Mouse (Mus musculus) forelimb bud, embryonic 11.5 days (tissue): ENCODE data around the gene Ascl1.

Source experiments
- DNase-seq: peaks from one replicate; pipeline ENCODE4 v3.0.0-alpha.2; 2012; ENCODE audit warnings: low read depth, low spot score

Ascl1 gene

DNA sequence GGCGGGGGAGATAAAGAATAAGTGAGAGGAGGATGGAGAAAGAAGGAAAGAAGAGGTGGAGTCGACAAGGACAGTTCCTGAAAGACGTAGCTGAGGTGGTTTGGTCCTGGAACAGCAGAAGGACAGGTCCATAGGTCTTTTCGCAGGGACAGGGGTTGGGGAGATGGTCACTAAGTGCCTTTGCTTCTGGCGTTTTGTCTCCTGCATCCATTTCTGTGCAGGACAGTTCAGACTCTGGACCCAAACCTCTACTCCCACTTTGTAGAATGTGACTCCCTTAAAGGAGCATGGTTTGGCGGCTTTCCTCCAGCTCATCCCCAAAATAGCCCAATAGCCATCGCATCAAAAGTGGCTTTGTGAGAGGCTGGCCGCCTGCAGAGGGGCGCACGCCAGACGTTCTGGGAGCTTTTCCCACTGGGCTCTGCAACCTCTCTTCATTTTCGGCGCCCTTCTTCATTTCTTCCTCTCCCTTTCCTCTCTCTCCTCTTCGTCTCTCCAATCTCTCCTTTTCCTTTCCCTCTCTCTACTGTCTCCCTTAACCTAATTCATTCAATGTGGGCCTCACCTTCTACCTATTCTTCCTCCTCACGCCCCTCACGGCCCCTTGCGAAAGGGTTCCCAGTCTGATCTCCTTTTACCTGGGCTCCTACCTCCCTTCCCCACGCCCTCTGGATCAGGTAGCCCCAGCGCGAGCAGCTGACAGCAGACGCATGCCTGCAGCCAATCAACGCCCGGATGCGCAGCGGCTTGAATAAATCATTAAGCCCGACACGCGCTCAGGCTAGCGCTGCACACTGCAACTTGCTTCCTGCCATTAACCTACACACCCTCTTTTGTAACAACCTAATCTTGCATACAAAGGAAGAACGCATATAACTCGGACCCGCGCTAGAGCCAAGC is 7.5 kb downstream of the Ascl1 start:
- no peak for DNase-seq

DNA sequence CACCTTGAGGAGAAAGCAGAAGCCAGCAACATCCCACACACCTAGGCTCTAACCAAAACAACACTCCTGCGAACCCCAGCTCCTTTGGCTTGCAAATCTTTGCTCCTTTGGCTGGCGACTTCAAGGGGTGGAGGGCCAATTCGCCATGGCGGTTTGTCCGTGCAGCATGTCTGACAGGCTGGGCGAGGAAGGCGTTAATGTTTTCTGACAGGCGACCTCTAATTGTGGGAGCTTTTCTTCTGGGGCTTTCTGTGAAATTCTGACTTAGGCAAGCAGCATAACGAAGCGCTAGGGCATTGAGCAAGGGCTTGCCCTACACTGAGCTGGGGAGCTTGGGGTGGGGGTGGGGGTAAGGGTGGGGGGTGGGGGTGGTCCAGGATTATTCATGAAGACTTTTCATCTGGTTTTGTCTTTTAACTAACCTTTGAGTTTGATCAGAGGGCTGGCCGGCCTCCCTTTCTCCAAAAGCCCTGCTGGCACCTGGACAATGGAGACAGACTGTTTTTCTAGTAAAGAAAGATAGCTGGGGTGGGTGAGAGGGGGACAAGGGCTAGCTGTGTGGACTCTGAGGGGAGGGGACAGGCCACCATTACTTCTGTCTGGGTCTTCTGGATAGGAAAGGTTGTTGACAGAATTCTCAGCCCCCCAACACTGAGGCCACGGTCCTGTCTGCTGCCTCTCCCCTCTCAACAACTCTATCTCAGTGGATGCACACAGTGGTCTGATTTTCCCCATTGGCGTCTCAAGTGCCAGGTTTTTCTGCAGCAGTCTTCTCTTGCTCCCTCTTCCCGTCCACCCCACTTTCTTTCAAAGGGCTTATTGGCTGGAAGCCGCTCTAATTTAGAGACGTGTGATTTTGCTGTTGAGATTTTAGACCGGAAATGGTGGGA is 8.4 kb downstream of the Ascl1 start:
- DNase-seq = no peak

DNA sequence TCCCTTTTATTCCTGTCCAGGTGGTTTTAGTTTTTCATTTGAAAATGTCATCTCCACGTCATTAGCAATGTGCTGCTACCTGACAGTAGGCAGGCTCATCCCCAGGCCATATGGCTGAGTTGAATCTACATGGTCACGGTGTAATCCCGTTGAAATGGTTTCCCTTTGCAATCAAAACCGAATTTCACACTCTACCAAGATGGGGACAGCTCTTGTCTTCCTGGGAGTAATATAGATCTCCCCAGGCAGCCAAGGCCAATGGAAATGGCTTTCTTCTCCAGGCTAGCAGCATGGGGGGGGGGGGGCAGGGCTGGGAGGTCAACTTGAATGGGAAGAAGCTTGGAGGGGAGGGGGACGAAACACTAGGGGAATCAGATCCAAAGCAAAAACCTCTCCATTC is 15.6 kb downstream of the Ascl1 start:
- no peak for DNase-seq

DNA sequence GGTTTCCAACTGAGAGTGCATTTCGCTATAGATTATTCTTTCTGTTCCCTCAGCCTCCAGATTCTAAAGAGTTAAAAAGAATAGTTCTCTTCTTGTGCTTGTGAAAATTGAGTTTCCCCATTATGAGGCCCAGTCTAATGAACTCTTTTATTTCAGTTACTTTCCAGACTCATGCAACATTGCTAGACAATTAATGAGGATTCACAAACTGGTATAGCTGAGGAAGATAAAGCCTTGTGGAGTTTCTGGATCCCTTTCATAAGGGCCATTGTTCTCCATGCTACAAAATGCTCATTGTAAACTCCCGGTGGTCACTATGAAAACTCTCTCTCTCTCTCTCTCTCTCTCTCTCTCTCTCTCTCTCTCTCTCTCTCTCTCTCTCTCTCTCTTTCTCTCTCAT is 18.5 kb downstream of the Ascl1 start:
- DNase-seq = no peak

GRCm38 (mm10) chr10:87473475-87474131 is 19.9 kb downstream of the Ascl1 start:
- DNase-seq = no peak

- no peak for DNase-seq
Observed at GRCm38 (mm10) chr10:87450777-87451176, 42.7 kb downstream of the Ascl1 start.

DNA sequence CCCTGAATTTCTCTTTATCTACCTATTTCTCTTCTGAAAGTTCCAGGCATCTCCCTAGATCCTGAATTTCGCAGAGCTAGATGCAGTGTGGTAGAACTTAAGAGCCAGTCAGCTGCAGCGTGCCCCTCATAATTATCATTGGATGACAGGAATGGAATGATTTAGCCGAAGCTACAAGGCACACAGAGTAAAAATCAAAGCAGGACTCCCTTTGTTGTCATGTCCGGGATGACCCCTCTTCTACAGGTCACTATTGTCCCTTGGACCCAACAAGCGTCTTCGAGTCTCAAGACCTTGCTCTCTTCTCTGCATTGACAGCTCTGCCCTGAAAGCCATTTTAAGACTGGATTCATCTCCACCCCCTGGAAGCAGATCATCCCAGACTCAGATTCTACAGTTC is 44.1 kb downstream of the Ascl1 start:
- DNase-seq = no peak

GRCm38 (mm10) chr10:87448257-87448656 is 45.2 kb downstream of the Ascl1 start:
- no peak for DNase-seq

DNA sequence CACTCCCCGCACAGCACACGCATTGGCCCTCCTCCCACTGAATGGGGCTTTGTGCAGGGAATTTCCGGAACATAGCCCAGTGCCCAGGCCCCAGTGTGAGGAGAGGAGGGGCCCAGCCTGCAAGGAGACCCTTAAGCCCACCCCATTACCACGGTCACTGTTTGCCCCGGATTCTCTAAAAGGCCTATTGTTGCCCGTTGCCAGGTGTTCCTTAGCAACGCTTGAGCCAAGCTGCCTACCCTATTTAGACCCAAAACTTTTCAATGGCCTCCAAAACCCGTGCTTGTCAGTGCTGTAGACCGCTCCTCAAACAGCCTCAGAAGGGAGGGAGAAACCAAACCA is 45.7 kb downstream of the Ascl1 start:
- peak; percentile 77 for DNase-seq

GRCm38 (mm10) chr10:87446829-87447753 is 46.4 kb downstream of the Ascl1 start:
- DNase-seq = no peak

GRCm38 (mm10) chr10:87446139-87446828 is 47.2 kb downstream of the Ascl1 start:
- DNase-seq = no peak
